Mouse (Mus musculus): ENCODE results near the gene Mxra8. TPM values are rescaled to one million over a fixed set of nuclear protein-coding genes. Genes with fewer than 3 reads are reported as not detected.

Mxra8 gene
- polyA plus RNA-seq, 1 experiment from 2014 or later: 49.3 TPM

DNA sequence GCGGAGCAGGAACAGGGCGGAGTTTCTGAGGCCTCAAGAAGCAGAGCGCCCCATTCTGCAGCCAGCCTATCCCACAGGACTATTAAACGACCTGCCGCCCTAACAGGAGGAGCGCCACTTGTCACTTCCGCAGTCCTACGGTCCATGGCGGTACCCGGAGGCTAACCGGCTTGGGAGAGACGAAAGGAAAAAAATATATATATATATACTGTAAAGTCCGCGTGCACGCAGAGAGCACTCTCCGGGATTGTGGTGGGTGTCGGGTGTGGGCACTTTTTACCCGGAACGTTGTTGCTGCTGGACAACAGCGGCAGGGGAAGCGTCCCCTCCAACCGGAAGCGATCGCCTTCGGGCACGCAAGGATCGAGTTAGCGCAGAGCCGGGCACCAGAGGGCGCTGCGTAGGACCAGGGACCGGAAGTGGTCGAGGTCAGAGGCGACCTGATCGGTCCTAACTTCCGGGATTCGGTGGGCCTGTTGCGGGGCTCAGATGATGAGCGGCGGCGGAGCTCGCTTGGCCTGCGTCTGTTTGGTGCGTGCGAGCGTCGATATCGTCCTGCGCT, 8.2 kb upstream of the Mxra8 start, which contains the start of gene Aurkaip1:
TSS of gene Aurkaip1 (plus strand) at position 68 of the 562 bp plus-strand sequence.
- WGBS: under 1% methylated on average over 49 of the region's 49 CpGs

DNA sequence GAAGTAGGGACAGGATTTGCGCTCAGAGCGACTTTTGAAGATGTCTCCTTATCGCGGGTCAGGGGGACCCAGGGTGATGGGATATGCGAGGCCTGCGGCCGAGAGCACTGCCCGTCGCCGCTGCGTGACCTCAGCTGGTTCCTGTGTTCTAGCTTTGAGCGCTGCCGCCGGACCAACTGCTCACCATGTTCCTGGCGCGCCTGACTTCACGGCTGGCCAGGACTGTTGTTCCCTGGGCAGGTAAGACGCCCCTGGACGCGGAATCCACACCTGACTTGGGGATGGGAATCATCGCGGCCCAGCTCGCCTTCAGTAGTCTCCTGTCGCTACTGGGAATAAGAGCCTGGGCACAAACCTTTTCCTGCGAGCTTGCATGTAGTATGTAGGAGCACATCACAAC, 7.6 kb upstream of the Mxra8 start:
- Histone ChIP-seq H3K9me3 (ENCODE audit: control insufficient read depth, low read length) (no peaks in the 10 kb centered on the region), H3K27ac (replicated peaks; ENCODE audit: low read depth, low read length) (peak overlapping the region; percentile 68), H3K4me3 (ENCODE audit: low read depth, low read length) (peak overlapping the region; percentile 70), H3K36me3 (ENCODE audit: control insufficient read depth, insufficient read depth, low read length) (peaks cover 6% of the 10 kb centered on the region; the same call in 1 of the 2 replicates), H3K9ac (ENCODE audit: low read length) (peak overlapping the region; percentile 82), H3K4me2 (ENCODE audit: low read depth, severe bottlenecking) (peak overlapping the region; percentile 91), H3K27me3 (ENCODE audit: control insufficient read depth, insufficient read depth, low read length) (no peaks in the 10 kb centered on the region), H3K4me1 (ENCODE audit: control insufficient read depth, insufficient read depth, low read length) (peaks cover 7% of the 10 kb centered on the region; the same call in 1 of the 2 replicates)
- 1% methylated on average over 25 of the region's 25 CpGs for WGBS
- DNase-seq (ENCODE audit: low spot score): no peak
- ATAC-seq (ENCODE audit: insufficient number of reproducible peaks, low FRiP score, low TSS enrichment, low read depth): peak; percentile 1; the same call in 1 of the 2 replicates

More for the DNA sequence above, 8.2 kb upstream of the Mxra8 start, which contains the start of gene Aurkaip1:
- DNase-seq (ENCODE audit: low spot score): peak; percentile 98
- Histone ChIP-seq H3K27me3 (ENCODE audit: control insufficient read depth, insufficient read depth, low read length) (no peaks in the 10 kb centered on the region), H3K9me3 (ENCODE audit: control insufficient read depth, low read length) (no peaks in the 10 kb centered on the region), H3K36me3 (ENCODE audit: control insufficient read depth, insufficient read depth, low read length) (peaks cover 6% of the 10 kb centered on the region; the same call in 1 of the 2 replicates), H3K9ac (ENCODE audit: low read length) (peak within 1 kb of the TSS; percentile 82), H3K4me3 (ENCODE audit: low read depth, low read length) (peak within 1 kb of the TSS; percentile 70), H3K4me2 (ENCODE audit: low read depth, severe bottlenecking) (peak within 1 kb of the TSS; percentile 91), H3K4me1 (ENCODE audit: control insufficient read depth, insufficient read depth, low read length) (peaks cover 7% of the 10 kb centered on the region; the same call in 1 of the 2 replicates), H3K27ac (replicated peaks; ENCODE audit: low read depth, low read length) (peak within 1 kb of the TSS; percentile 68)
- peak; percentile 92 for ATAC-seq (ENCODE audit: insufficient number of reproducible peaks, low FRiP score, low TSS enrichment, low read depth)

DNA sequence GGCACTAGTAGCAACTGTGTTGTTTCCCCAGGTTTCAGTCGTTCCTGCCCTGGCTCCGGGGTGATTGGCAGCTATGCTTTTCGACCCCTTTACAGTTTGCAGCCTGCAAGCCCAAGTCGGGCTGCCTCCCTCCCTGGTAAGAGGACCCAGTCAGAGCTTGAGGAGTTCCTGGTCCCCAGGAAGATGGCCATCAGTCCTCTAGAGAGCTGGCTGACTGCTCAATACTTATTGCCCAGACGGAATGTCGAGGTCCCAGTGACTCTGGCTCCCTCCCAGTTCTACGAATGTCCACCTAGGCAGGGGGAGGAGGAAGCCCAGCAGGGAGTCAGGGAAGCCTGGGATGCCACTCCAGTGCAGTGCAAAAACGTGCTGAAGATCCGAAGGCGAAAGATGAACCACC, 7.2 kb upstream of the Mxra8 start:
- H3K27ac ChIP-seq (replicated peaks; ENCODE audit: low read depth, low read length): no peak overlapping the region
- WGBS: 60% methylated on average over 10 of the region's 10 CpGs

DNA sequence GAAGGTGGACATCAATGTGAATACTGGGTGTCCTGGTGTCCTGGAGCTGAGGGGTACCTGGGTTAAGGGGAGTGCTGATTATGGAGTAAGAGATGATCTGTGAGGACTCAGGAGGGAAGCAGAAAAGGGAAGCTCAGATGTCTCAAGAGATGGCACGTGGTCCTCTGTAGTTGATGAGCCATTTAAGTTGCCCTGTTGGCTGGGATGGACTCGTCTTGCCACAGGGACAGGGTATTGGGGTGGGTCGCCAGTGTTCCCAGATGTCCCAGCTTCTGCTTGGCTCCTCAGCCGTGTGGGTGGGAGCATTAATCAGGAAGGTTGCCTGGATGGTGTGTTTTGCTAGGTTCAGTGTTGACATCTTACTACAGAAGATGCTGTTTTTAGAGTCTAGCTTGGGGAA, 6.2 kb upstream of the Mxra8 start:
- WGBS: 87% methylated on average over 4 of the region's 4 CpGs
- H3K4me1 ChIP-seq (ENCODE audit: control insufficient read depth, insufficient read depth, low read length): peaks cover 7% of the 10 kb centered on the region; the same call in 1 of the 2 replicates
- no peak overlapping the region for H3K27ac ChIP-seq (replicated peaks; ENCODE audit: low read depth, low read length)
- DNase-seq (ENCODE audit: low spot score) (no peak), ATAC-seq (ENCODE audit: insufficient number of reproducible peaks, low FRiP score, low TSS enrichment, low read depth) (no peak)
- no peak overlapping the region; the same call in 1 of the 2 replicates for H3K4me3 ChIP-seq (ENCODE audit: low read depth, low read length)
- no peak overlapping the region for H3K4me2 ChIP-seq (ENCODE audit: low read depth, severe bottlenecking)
- peaks cover 3% of the 10 kb centered on the region; the same call in 1 of the 2 replicates for H3K36me3 ChIP-seq (ENCODE audit: control insufficient read depth, insufficient read depth, low read length)
- H3K27me3 ChIP-seq (ENCODE audit: control insufficient read depth, insufficient read depth, low read length): no peaks in the 10 kb centered on the region
- H3K9me3 ChIP-seq (ENCODE audit: control insufficient read depth, low read length): no peaks in the 10 kb centered on the region
- no peak overlapping the region for H3K9ac ChIP-seq (ENCODE audit: low read length)

More for the DNA sequence above, 7.2 kb upstream of the Mxra8 start:
- H3K9me3 ChIP-seq (ENCODE audit: control insufficient read depth, low read length): no peaks in the 10 kb centered on the region
- H3K4me1 ChIP-seq (ENCODE audit: control insufficient read depth, insufficient read depth, low read length): peaks cover 7% of the 10 kb centered on the region; the same call in 1 of the 2 replicates
- peak overlapping the region; percentile 70 for H3K4me3 ChIP-seq (ENCODE audit: low read depth, low read length)
- H3K4me2 ChIP-seq (ENCODE audit: low read depth, severe bottlenecking): peak overlapping the region; percentile 91
- peaks cover 6% of the 10 kb centered on the region; the same call in 1 of the 2 replicates for H3K36me3 ChIP-seq (ENCODE audit: control insufficient read depth, insufficient read depth, low read length)
- H3K27me3 ChIP-seq (ENCODE audit: control insufficient read depth, insufficient read depth, low read length): no peaks in the 10 kb centered on the region
- DNase-seq (ENCODE audit: low spot score) (no peak), ATAC-seq (ENCODE audit: insufficient number of reproducible peaks, low FRiP score, low TSS enrichment, low read depth) (no peak)
- peak overlapping the region; percentile 82 for H3K9ac ChIP-seq (ENCODE audit: low read length)

DNA sequence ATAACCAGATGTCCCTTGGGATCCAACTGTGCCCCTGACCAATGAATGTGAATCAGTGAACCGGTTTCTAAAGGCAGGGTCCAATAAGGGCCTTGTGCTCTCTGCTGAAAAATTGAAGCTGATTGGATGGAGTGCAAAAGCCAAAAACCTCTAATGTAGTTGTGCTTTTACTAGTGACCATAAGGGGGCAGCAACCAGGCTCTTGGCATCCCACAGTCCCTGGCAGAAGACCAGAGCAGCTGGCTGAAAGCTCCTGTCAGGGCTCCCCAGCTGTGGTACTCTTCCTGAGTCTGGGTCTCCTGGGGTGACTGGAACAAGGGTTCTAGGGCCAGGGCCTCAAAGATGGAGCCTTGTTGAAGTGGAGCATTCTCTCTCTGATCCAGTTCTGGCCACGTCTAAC, 5.6 kb upstream of the Mxra8 start:
- Histone ChIP-seq H3K4me1 (ENCODE audit: control insufficient read depth, insufficient read depth, low read length) (peaks cover 7% of the 10 kb centered on the region; the same call in 1 of the 2 replicates), H3K9me3 (ENCODE audit: control insufficient read depth, low read length) (no peaks in the 10 kb centered on the region), H3K36me3 (ENCODE audit: control insufficient read depth, insufficient read depth, low read length) (peaks cover 3% of the 10 kb centered on the region; the same call in 1 of the 2 replicates), H3K27ac (replicated peaks; ENCODE audit: low read depth, low read length) (no peak overlapping the region), H3K27me3 (ENCODE audit: control insufficient read depth, insufficient read depth, low read length) (no peaks in the 10 kb centered on the region), H3K9ac (ENCODE audit: low read length) (no peak overlapping the region), H3K4me3 (ENCODE audit: low read depth, low read length) (no peak overlapping the region; the same call in 1 of the 2 replicates), H3K4me2 (ENCODE audit: low read depth, severe bottlenecking) (no peak overlapping the region)
- DNase-seq (ENCODE audit: low spot score) (peak; percentile 69), ATAC-seq (ENCODE audit: insufficient number of reproducible peaks, low FRiP score, low TSS enrichment, low read depth) (0 out of 2 replicates have a peak, but pooled peaks have one; percentile 8)
- 50% methylated on average over 2 of the region's 2 CpGs for WGBS

DNA sequence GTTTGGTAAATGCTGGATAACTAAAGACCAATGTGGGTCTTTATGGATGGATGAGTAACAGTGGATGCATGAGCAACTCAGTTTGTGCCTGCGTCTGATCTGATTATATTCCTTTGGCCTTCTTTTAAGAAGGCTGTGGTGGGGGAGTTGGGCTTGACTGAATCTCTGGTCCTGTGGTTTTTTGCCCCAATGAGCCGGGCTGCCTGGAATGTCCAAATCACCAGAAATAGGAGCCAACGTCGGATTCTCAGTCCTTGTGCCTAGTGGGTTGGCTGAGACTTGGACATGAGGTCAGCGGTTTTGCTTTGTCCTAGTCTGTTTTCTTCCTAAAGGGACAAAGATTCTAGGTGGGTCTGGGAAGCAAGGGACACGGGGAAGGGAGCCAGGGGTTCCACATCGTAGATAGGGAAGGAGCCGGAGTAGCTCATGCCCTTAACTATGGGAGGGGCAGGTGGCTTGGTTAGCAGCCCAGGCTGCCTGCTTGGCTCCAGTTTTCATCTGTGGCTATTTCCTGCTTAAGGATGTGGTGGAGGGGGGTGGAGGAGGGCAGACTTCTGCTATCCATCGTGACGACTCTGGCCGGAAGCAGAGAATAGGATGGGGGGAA, 2.0 kb upstream of the Mxra8 start:
- H3K4me2 ChIP-seq (ENCODE audit: low read depth, severe bottlenecking): no peak overlapping the region
- no peak for ATAC-seq (ENCODE audit: insufficient number of reproducible peaks, low FRiP score, low TSS enrichment, low read depth)
- H3K4me3 ChIP-seq (ENCODE audit: low read depth, low read length): no peak overlapping the region
- no peak for DNase-seq (ENCODE audit: low spot score)
- H3K36me3 ChIP-seq (ENCODE audit: control insufficient read depth, insufficient read depth, low read length): peaks cover 3% of the 10 kb centered on the region; the same call in 1 of the 2 replicates
- H3K4me1 ChIP-seq (ENCODE audit: control insufficient read depth, insufficient read depth, low read length): peaks cover 12% of the 10 kb centered on the region
- H3K27me3 ChIP-seq (ENCODE audit: control insufficient read depth, insufficient read depth, low read length): no peaks in the 10 kb centered on the region; the same call in 1 of the 2 replicates
- WGBS: 72% methylated on average over 11 of the region's 11 CpGs
- no peaks in the 10 kb centered on the region for H3K9me3 ChIP-seq (ENCODE audit: control insufficient read depth, low read length)
- H3K27ac ChIP-seq (replicated peaks; ENCODE audit: low read depth, low read length): no peak overlapping the region
- no peak overlapping the region for H3K9ac ChIP-seq (ENCODE audit: low read length)

DNA sequence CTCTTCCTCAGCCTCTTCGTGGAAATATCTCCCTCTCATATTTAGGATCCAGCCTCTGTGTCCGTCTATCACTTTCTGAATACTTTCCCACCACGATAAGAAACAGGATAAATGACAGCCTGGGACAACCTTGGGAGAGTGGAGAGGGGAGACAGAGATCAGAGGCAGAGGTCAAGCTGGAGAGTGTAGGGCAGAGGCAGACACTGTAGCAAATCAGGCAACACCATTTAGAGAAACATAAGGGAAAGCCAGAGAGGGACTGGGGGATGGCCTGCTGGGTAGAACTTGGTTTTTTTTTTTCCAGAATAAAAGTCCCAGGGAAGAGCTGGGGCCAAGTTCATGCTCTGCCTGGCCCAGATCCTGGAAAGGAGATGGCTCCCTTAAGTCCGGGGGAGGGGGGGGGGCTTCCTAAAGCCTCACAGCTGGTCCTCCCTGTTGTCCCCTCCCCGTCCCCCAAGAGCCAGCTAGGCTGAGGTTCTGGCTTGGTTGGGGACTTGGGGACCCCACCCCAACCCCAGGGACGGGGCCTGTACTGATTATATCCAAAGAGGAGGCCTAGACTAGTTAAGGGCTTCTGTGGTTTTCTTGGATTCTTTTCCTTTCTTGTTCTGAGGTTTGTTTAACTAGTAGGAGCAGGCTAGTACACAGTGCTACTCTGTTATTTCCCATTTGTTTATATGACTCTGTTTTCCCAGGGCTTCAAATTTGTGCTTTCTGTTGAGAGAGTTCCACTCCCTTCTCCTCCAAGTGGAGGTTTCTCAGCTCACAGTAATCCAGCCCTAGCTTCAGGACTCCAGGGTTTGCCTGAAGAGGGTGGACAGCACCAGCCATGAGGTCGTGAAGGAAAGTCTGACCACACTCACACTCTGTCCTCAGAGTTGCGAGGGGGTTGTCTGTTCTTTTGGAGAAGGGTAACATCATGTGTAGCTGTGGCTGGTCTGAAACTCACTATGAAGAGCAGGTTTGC, 1.0 kb upstream of the Mxra8 start:
- no peak overlapping the region for H3K27ac ChIP-seq (replicated peaks; ENCODE audit: low read depth, low read length)
- H3K9me3 ChIP-seq (ENCODE audit: control insufficient read depth, low read length): no peaks in the 10 kb centered on the region
- H3K4me2 ChIP-seq (ENCODE audit: low read depth, severe bottlenecking): no peak overlapping the region
- peaks cover 11% of the 10 kb centered on the region for H3K4me1 ChIP-seq (ENCODE audit: control insufficient read depth, insufficient read depth, low read length)
- H3K4me3 ChIP-seq (ENCODE audit: low read depth, low read length): no peak overlapping the region
- no peaks in the 10 kb centered on the region; the same call in 1 of the 2 replicates for H3K27me3 ChIP-seq (ENCODE audit: control insufficient read depth, insufficient read depth, low read length)
- no peak overlapping the region for H3K9ac ChIP-seq (ENCODE audit: low read length)
- H3K36me3 ChIP-seq (ENCODE audit: control insufficient read depth, insufficient read depth, low read length): no peaks in the 10 kb centered on the region
- no peak for DNase-seq (ENCODE audit: low spot score)
- WGBS: 54% methylated on average over 8 of the region's 8 CpGs
- no peak for ATAC-seq (ENCODE audit: insufficient number of reproducible peaks, low FRiP score, low TSS enrichment, low read depth)
